Mouse (Mus musculus) ES-Bruce4 (cell line): ENCODE data around the gene Tmem53.

Source experiments
- CTCF ChIP-seq: IDR thresholded peaks from one replicate; pipeline ENCODE4 v1.8.1; 2011; ENCODE audit warnings: low read depth, low read length
- POLR2A ChIP-seq: IDR thresholded peaks from one replicate; pipeline ENCODE4 v1.8.1; 2011; ENCODE audit warnings: low read length; ENCODE audit not compliant: insufficient read depth

DNA sequence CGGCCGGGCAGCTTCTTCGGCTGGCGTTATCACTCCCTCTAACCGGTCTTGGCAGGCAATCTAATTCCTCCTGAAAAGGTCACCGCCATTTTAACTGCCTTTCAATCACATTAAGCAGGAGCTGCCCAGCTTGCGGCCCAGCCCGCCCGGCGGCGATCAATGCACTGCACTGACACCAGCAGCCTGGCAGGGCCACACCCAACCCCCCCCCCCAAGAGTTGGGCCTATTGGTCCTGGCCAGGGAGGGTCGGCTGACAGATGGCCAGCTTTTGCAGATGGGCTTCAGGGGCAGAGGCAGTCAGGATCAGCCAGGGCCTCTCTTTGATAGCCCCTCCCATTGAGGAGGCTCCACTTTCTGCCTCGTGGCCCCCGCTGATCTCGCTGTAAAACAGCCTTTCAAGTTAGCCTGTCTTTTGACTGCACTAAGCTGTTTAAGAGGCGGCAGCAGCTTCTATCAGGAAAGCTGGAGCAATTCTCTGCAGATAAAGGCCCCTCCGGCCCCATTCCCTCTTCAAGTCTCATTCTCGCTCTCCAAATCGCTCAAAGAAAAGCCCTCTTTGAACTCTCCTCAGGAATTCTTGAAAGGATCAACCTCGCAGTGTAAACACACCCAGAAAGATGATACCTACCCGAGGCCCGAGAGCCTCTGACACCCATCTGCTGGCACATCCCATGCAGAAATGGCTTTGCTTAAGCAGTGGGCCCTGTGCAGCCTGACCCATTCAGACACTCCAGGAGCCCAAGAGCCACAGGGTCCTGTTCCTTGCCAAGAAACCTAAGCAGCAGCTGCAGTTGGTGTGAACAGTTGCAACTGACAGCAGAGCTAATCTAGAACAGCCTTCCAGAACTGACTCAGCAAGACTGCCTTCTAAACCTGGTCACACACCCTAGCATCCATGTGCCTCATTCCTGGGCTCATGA is 31.8 kb downstream of the Tmem53 start:
- TF ChIP-seq POLR2A (no peak), CTCF (no peak)
